Mouse (Mus musculus) adrenal gland, adult 10 weeks (tissue): ENCODE results near the gene Ptpro. TPM values are rescaled to one million over a fixed set of nuclear protein-coding genes. Genes with fewer than 3 reads are reported as not detected.

Experiments used
- polyA plus RNA-seq: library from polyadenylated mRNA; stranded (reverse); fragments of 350-450 nt; fragmentation: Illumina TruSeq; extraction: RNeasy Lipid Tissue Mini Kit (QIAGEN cat#74804); gene quantifications from one replicate; pipeline ENCODE4 v1.2.3, GENCODE M21; 2014; ENCODE audit warnings: low read depth, low replicate concordance

The Ptpro gene
- 2.5 TPM for polyA plus RNA-seq

GRCm38 (mm10) chr6:137252194-137252886 is at the start of gene Ptpro:
Ptpro (plus strand) TSS chr6:137252319.

Other genes starting within 250 kb of the Ptpro start
- 289 TPM for gene Rerg, start 81.8 kb upstream of the Ptpro start, polyA plus RNA-seq